Mouse (Mus musculus) brain, embryonic 18.5 days (tissue): ENCODE measurements around the gene Zfp69.

Source experiments
- DNase-seq: peaks from one replicate; pipeline ENCODE4 v3.0.0-alpha.2; 2012; ENCODE audit warnings: low read depth, low spot score

Zfp69 gene

DNA sequence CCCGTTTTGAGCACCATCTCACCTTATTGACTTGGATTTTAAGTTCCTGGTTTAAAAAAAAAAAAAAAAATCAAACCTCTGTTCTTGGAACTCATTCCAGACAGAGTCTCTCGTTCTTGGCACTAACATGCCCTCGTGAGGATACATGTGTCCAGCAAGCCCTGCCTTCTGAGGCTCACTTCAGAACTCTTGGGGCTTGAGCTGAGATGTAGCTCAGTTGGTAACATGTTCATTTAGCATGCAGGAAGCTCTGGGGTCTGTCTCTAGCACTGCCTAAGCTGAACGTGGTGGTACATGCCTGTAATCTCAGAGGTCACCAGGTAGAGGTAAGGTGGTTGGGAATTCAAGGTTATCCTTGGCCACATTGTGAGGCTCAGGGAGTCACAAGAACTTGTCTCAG, 65.4 kb downstream of the Zfp69 start:
- DNase-seq, result no peak

DNA sequence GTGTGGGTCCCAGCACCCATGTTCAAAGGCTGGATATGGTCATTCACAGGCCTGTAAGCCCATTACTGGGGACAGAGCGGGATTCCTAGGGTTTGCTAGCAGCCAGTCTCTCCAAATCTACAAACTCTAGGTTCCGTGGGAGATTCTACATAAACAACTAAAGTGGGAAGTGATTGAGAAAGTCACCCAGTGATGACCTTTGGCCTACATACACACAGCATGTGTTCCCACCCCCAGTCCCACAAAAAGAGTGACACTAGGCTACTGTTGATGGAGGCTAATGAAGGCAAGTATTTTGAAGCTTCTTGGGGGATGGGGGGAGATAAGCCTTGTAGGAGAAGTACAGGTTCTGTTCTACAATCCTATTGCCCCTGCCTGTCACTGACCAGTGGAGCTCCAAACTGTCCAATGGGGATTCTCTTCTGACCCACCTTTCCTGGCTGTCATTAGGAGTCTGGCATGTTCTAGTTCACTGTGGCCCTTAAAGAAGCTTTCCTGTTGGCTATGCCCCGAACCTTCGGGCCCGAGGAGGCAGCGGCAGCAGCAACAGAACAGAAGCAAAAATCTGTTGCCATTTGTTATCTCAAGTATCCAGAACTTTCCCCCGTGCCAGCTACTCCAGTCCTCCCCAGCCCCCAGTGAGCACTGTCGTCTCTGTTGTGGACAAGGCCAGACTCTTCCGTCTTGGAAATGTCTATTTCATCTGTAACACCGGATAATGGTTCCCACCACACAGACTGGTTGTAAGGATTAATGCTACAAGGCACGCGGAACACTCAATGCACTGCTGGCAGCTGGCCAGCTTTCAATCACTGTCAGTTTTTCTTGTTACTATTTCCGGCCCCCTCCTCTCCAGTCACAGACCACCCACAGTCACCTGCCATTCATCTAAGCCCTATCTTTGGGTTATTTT, 66.0 kb downstream of the Zfp69 start:
- no peak for DNase-seq

DNA sequence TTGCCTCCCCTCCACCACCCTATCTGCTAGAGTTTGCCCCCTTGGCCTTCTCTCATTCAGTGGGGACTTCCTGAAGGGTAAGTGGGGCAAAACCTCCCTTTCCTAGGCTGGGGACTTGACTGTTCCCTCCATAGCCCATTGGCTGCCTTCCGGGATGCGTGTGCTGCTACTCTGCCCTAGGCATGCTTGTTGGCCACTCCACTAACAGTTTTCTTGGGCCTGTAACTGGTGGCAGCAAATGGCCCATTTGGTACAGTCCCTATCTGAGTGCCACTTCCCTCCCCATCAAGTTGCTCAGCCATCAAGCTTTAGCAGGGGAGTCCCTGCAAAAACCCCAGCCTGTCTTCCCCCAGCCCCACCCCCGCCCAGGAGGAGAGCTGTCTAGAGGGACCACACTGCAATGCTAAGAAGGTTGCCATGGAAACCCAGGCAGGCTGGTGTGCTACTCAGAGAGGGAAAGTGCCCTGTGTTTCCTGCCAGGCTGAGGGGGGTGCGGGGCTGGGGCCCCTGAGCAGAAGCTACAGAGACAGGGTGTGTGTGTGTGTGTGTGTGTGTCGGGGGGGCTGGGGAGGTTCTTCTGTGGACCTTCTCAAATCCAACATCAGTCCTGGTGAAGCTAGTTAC, 69.4 kb downstream of the Zfp69 start:
- peak; percentile 56 for DNase-seq

DNA sequence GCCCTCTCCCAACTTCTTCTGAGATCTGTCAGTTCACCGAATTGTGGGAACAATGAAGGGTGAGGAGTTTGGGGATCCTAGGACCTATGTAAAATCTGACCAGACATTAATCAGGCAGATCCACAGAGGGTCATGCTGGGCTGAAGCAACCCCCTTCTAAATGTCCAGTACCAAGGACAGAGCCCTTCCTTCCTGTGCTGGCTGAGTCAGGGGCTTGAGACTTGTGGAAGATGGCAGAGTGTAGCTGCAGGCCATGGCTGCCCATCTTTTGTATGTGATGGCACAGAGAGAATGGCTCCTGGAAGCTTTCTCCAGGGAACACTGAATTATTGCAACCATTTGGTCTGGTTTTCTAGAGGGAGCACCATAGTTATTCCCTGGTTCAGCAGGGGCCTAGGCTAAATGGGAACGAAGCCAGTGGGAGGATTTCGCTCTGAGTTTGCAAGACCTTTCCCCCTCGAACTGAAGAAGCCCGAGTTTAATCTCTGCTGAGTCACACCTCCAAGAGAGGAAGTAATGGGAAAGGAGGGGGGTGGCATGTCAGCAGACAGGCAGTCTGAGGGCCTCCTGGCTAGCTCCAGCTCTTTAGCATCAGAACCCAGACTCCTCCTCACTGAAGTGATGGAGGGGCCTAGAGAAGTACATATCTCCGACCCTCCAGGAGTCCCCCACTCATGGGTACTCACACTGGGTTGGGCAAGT, 70.6 kb downstream of the Zfp69 start:
- no peak for DNase-seq
